Mouse (Mus musculus): ENCODE measurements around the gene Mss51. TPM values are rescaled to one million over a fixed set of nuclear protein-coding genes. Genes with fewer than 3 reads are reported as not detected.

Mss51 gene
- polyA plus RNA-seq (2012; rRNA removed), result 0.42 and 2.6 TPM in 2 replicates

DNA sequence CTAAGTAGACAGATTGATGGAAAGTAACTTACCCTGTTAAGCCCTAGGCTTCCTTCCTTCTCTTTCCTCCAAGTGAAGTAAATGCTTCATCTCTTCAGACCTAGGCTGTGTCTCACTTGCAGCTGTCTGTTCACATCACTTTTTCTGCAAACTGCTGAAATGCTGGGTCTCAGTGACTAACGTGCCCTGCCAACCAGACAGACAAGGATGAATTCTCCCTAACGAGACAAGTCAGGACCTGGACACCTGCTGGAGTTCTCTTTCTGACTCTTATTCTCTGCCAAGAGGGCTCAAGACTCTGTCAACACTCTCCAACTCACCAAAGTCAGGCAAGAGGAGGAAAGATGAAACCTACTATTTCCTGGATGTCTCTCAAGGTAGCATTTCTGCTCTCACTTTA, at the start of gene Mss51:
Gene Mss51 (minus strand): TSS at position 299 of the 400 bp plus-strand sequence.
- DNase-seq, result no peak
- Histone ChIP-seq H3K4me3 (replicated peaks; ENCODE audit: extremely low read depth, low read depth, low read length) (no peak within 1 kb of the TSS), H3K4me1 (ENCODE audit: control insufficient read depth, insufficient read depth, low read length) (no peaks in the 10 kb centered on the region)
- 74% methylated on average over 2 of the region's 2 CpGs for WGBS
- no peak for TF ChIP-seq POLR2A (IDR thresholded peaks at IDR 0.05; ENCODE audit: borderline replicate concordance, extremely low read depth, low read depth, low read length)

DNA sequence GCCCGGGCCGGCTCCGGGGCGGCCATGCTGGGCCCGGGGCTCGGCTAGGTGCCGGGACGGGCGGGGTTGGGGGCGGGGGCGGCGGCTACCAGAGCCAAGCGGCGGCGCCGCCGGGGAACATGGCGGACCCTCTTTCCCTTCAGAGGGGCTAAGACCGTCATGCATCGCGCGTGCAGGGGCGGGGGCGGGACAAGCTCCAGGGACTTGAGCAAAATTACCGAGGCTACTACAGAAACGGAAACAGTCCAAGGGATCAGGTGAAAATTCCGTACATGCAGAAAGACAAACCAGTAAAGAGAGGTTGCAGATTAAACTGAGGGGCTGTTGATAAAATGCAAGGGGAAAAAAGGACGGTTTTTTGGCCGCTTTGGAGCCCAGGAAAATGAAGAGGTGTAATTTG, 49.7 kb upstream of the Mss51 start, which contains the start of gene Ppp3cb:
Gene Ppp3cb (minus strand): TSS at position 159 of the 400 bp plus-strand sequence.
- no peak for TF ChIP-seq CTCF (IDR thresholded peaks at IDR 0.05; ENCODE audit: insufficient read depth, low read length)
- 0 out of 2 replicates have a peak, but pooled peaks have one; percentile 41 for TF ChIP-seq POLR2A (IDR thresholded peaks at IDR 0.05; ENCODE audit: borderline replicate concordance, extremely low read depth, low read depth, low read length)
- no peak for DNase-seq
- Histone ChIP-seq H3K4me3 (replicated peaks; ENCODE audit: extremely low read depth, low read depth, low read length) (peak within 1 kb of the TSS; percentile 97), H3K4me1 (ENCODE audit: control insufficient read depth, insufficient read depth, low read length) (peaks cover 4% of the 10 kb centered on the region)
- under 1% methylated on average over 29 of the region's 29 CpGs for WGBS

DNA sequence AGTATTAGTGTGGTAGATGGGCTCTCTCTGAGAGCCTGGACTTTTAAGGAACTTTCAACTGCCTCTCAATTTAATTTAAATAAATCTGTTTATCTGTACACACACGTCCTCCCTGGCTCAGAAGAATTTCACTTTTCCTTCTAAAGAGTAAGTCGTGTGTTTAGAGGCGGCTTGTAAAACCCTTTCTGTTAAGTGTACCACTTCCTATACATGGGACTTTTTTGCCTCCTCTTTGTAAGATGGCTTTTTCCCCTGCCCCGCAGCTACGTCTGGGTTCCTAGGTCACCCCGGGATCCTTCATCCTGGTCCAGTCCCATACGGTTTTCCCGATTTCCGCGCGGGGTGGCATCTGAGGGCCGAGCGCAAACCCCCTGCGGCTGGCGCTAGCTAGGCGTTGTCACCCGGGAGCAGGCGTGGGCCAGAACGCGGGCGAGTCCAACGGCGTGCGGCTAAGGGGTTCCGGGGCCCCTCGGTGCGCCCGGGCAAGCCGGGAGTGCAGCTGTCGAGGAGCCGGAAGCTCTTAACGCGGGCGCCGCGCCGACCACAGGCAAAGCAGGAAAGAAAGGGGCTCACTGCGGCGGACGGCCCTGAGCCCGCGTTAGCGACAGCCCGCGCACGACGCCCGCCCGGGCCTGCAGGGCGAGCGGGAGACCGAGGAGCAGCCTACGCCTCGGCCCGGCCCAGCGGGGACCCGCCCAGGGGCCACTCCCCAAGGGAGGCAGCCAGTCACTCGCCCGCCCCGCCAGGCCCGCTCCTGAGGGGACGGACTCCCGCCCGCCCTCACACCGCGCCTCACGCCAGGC, 49.0 kb upstream of the Mss51 start:
- peak; percentile 89 for DNase-seq
- Histone ChIP-seq H3K4me3 (replicated peaks; ENCODE audit: extremely low read depth, low read depth, low read length) (peak overlapping the region; percentile 97), H3K4me1 (ENCODE audit: control insufficient read depth, insufficient read depth, low read length) (peaks cover 4% of the 10 kb centered on the region)
- WGBS, result under 1% methylated on average over 52 of the region's 67 CpGs
- TF ChIP-seq POLR2A (IDR thresholded peaks at IDR 0.05; ENCODE audit: borderline replicate concordance, extremely low read depth, low read depth, low read length) (peak; percentile 89), CTCF (IDR thresholded peaks at IDR 0.05; ENCODE audit: insufficient read depth, low read length) (no peak)

- 44% methylated on average over 7 of the region's 7 CpGs for WGBS
- no peak overlapping the region for H3K4me3 ChIP-seq (replicated peaks; ENCODE audit: extremely low read depth, low read depth, low read length)
- TF ChIP-seq CTCF (IDR thresholded peaks at IDR 0.05; ENCODE audit: insufficient read depth, low read length), result no peak
- TF ChIP-seq POLR2A (IDR thresholded peaks at IDR 0.05; ENCODE audit: borderline replicate concordance, extremely low read depth, low read depth, low read length), result no peak
- no peak for DNase-seq
- H3K4me1 ChIP-seq (ENCODE audit: control insufficient read depth, insufficient read depth, low read length), result peaks cover 4% of the 10 kb centered on the region
Observed at GRCm38 (mm10) chr14:20544467-20545411, 48.0 kb upstream of the Mss51 start.

GRCm38 (mm10) chr14:20529643-20530042, 32.9 kb upstream of the Mss51 start:
- TF ChIP-seq POLR2A (IDR thresholded peaks at IDR 0.05; ENCODE audit: borderline replicate concordance, extremely low read depth, low read depth, low read length) (no peak), CTCF (IDR thresholded peaks at IDR 0.05; ENCODE audit: insufficient read depth, low read length) (no peak)
- WGBS, result 78% methylated on average over 4 of the region's 4 CpGs
- no peak overlapping the region for H3K4me3 ChIP-seq (replicated peaks; ENCODE audit: extremely low read depth, low read depth, low read length)
- H3K4me1 ChIP-seq (ENCODE audit: control insufficient read depth, insufficient read depth, low read length), result no peaks in the 10 kb centered on the region
- no peak for DNase-seq

DNA sequence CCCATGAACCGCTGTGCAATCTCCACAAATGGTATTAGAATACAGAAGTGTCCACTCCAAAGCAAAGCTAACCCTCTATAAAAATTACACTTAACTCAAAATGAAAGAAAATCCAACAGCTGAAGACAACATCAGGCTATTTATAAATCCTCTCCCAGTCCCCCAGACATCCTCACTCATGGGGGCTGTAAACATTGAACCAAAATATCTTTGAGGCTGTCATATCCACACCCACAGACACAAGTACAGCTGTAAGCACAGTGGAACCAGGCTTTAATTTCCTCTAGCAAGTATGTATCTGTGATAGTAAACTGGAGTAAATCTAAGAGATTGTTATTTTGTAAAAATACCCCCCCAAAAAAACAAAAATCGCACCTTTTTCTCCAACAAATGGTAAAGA, 23.5 kb upstream of the Mss51 start:
- no peak for DNase-seq
- H3K4me1 ChIP-seq (ENCODE audit: control insufficient read depth, insufficient read depth, low read length), result no peaks in the 10 kb centered on the region
- TF ChIP-seq POLR2A (IDR thresholded peaks at IDR 0.05; ENCODE audit: borderline replicate concordance, extremely low read depth, low read depth, low read length) (no peak), CTCF (IDR thresholded peaks at IDR 0.05; ENCODE audit: insufficient read depth, low read length) (no peak)
- 95% methylated on average over 2 of the region's 2 CpGs for WGBS
- no peak overlapping the region for H3K4me3 ChIP-seq (replicated peaks; ENCODE audit: extremely low read depth, low read depth, low read length)

- Histone ChIP-seq H3K4me3 (replicated peaks; ENCODE audit: extremely low read depth, low read depth, low read length) (no peak overlapping the region), H3K4me1 (ENCODE audit: control insufficient read depth, insufficient read depth, low read length) (no peaks in the 10 kb centered on the region)
- DNase-seq, result no peak
- TF ChIP-seq CTCF (IDR thresholded peaks at IDR 0.05; ENCODE audit: insufficient read depth, low read length) (no peak), POLR2A (IDR thresholded peaks at IDR 0.05; ENCODE audit: borderline replicate concordance, extremely low read depth, low read depth, low read length) (no peak)
- WGBS, result 61% methylated on average over 2 of the region's 2 CpGs
Observed at GRCm38 (mm10) chr14:20508424-20508823, 11.7 kb upstream of the Mss51 start.

DNA sequence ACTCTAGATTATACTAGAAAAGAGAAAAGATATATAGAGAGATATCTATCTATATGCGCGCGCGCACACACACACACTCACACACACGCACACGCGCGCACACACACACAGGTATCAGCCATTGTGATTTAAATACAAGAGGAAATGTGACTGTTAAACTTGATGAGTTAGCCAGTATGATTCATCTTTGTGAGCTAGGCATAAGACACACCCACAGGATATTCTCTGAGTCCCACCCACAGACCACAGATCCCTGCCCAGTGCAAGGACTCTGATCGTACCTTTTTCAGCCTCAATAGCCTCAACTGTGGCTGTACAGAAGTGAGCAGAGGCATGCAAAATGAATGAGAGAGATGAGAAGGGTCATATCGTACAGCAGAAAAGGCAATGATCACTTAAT, 6.3 kb upstream of the Mss51 start:
- WGBS, result 71% methylated on average over 10 of the region's 10 CpGs
- H3K4me1 ChIP-seq (ENCODE audit: control insufficient read depth, insufficient read depth, low read length), result peaks cover 4% of the 10 kb centered on the region; the same call in 1 of the 2 replicates
- TF ChIP-seq CTCF (IDR thresholded peaks at IDR 0.05; ENCODE audit: insufficient read depth, low read length) (no peak), POLR2A (IDR thresholded peaks at IDR 0.05; ENCODE audit: borderline replicate concordance, extremely low read depth, low read depth, low read length) (no peak)
- no peak overlapping the region for H3K4me3 ChIP-seq (replicated peaks; ENCODE audit: extremely low read depth, low read depth, low read length)
- no peak for DNase-seq

DNA sequence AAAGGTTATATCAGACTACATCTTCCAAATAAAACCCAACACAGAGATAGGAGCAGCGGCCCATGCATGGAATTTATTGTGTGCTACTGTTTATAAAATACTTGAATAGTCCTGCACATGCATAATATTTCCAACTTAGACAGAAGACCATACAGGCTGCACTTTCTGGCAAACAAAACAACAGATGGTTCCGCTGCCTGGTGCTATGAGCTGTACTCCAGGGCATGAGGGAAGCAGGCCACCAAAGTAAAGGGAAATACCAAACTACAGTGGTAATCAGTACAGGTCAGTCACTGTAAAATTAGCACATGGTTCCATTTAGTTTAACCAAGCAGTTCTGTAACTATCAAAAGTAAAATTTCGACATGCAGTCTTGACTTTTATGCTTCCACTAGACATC, 3.3 kb upstream of the Mss51 start:
- no peak for DNase-seq
- no peak overlapping the region for H3K4me3 ChIP-seq (replicated peaks; ENCODE audit: extremely low read depth, low read depth, low read length)
- H3K4me1 ChIP-seq (ENCODE audit: control insufficient read depth, insufficient read depth, low read length), result peaks cover 4% of the 10 kb centered on the region; the same call in 1 of the 2 replicates
- TF ChIP-seq POLR2A (IDR thresholded peaks at IDR 0.05; ENCODE audit: borderline replicate concordance, extremely low read depth, low read depth, low read length), result no peak
- TF ChIP-seq CTCF (IDR thresholded peaks at IDR 0.05; ENCODE audit: insufficient read depth, low read length), result no peak
- 85% methylated on average over 3 of the region's 3 CpGs for WGBS

Data from lung, adult 2 months (tissue).